Mouse (Mus musculus) spleen, postnatal 4 days (tissue): ENCODE measurements at regions not wholly inside any gene's neighbourhood (a gene's known extent, or its start where the extent isn't known, plus 50 kb on each side); places are given as distances from the start of the nearest gene placed in this dataset.

Experiments
- DNase-seq, 2 experiments: peaks; one replicate each; pipeline ENCODE4 v3.0.0; 2022; ENCODE audit warnings: low spot score in 2 of 2

GRCm38 (mm10) chr9:46636261-46637010, 316.6 kb upstream of the 4931429L15Rik start:
- no peak for DNase-seq

GRCm38 (mm10) chr9:46633952-46634351, 314.2 kb upstream of the 4931429L15Rik start:
- no peak for DNase-seq

- no peak for DNase-seq
Measured at GRCm38 (mm10) chr9:46632576-46632975, 312.8 kb upstream of the 4931429L15Rik start.

GRCm38 (mm10) chr9:46622255-46622654, 302.5 kb upstream of the 4931429L15Rik start:
- no peak for DNase-seq

- DNase-seq: no peak
Measured at GRCm38 (mm10) chr9:46621851-46622250, 302.1 kb upstream of the 4931429L15Rik start.

GRCm38 (mm10) chr9:46610101-46611005, 290.6 kb upstream of the 4931429L15Rik start:
- no peak for DNase-seq

- no peak for DNase-seq
Measured at GRCm38 (mm10) chr9:46608695-46609094, 288.9 kb upstream of the 4931429L15Rik start.

- DNase-seq: no peak
Measured at GRCm38 (mm10) chr9:46600803-46601202, 281.0 kb upstream of the 4931429L15Rik start.

- no peak for DNase-seq
Measured at GRCm38 (mm10) chr9:46599931-46600708, 280.3 kb upstream of the 4931429L15Rik start.

GRCm38 (mm10) chr9:46598518-46598917, 278.7 kb upstream of the 4931429L15Rik start:
- no peak for DNase-seq

- no peak for DNase-seq
Measured at GRCm38 (mm10) chr9:46593444-46593843, 273.7 kb upstream of the 4931429L15Rik start.

- no peak for DNase-seq
Measured at GRCm38 (mm10) chr9:46592908-46593307, 273.1 kb upstream of the 4931429L15Rik start.

GRCm38 (mm10) chr9:46586818-46587217, 267.0 kb upstream of the 4931429L15Rik start:
- no peak for DNase-seq

- no peak for DNase-seq
Measured at GRCm38 (mm10) chr9:46581844-46582243, 262.1 kb upstream of the 4931429L15Rik start.

GRCm38 (mm10) chr9:46562301-46562700, 242.5 kb upstream of the 4931429L15Rik start:
- DNase-seq: no peak

GRCm38 (mm10) chr9:46558481-46558880, 238.7 kb upstream of the 4931429L15Rik start:
- no peak for DNase-seq

- DNase-seq: no peak
Measured at GRCm38 (mm10) chr9:46557781-46558180, 238.0 kb upstream of the 4931429L15Rik start.

GRCm38 (mm10) chr9:46555156-46555555, 235.4 kb upstream of the 4931429L15Rik start:
- no peak for DNase-seq

GRCm38 (mm10) chr9:46554586-46555152, 234.9 kb upstream of the 4931429L15Rik start:
- DNase-seq: no peak

- no peak for DNase-seq
Measured at GRCm38 (mm10) chr9:46549416-46549815, 229.6 kb upstream of the 4931429L15Rik start.

GRCm38 (mm10) chr9:46544326-46544725, 224.5 kb upstream of the 4931429L15Rik start:
- DNase-seq: no peak

GRCm38 (mm10) chr9:46541001-46541400, 221.2 kb upstream of the 4931429L15Rik start:
- no peak for DNase-seq
